Mouse (Mus musculus): ENCODE measurements around the gene A030005K14Rik. TPM values are rescaled to one million over a fixed set of nuclear protein-coding genes. Genes with fewer than 3 reads are reported as not detected.

The A030005K14Rik gene
- polyA plus RNA-seq, 1 experiment from 2014 or later, result not detected

DNA sequence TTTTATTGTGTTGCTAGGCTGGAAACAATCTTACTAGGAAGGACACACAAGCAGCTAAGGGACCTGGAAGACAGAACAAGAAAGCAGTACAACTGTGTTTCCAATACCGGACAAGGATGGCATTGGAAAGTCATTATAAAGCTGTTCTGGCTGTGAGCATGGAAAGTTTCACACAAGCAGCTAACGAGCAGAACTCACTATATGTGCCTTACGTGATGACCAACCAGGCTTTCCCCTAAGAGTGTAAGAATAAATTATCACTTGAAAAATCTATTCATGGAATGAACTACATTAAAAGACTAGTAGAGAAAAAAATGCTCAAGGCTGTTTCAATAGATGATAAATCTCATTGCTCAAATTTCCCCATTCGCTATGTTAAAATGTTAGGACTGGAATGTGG lies 7.4 kb upstream of the A030005K14Rik start:
- no peaks in the 10 kb centered on the region for H3K36me3 ChIP-seq
- H3K4me3 ChIP-seq, result no peak overlapping the region
- no peaks in the 10 kb centered on the region for H3K9me3 ChIP-seq
- no peaks in the 10 kb centered on the region for H3K27me3 ChIP-seq (ENCODE audit: insufficient read depth, poor library complexity, severe bottlenecking)
- H3K4me1 ChIP-seq (replicated peaks), result no peaks in the 10 kb centered on the region
- 93% methylated on average over 4 of the region's 4 CpGs for WGBS
- no peak overlapping the region for H3K27ac ChIP-seq
- no peak for DNase-seq (ENCODE audit: low spot score)

DNA sequence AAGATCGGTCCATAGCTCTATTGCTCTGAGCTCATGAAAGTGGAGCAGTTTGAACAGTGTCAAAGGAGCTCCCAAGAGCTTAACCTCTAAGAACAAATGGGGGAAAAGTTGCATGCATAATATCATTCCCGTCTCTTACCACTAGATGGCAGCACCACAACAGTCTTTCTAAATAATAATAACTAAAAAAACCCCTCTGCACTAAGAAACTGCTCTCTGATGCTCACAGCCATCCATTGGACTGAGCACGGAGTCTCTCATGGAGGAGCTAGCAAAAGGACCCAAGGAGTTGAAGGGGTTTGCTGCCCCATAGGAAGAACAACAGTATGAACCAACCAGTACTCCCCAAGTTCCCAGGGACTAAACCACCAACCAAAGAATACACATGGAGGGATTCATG lies 5.7 kb upstream of the A030005K14Rik start:
- H3K27ac ChIP-seq, result no peak overlapping the region
- H3K4me1 ChIP-seq (replicated peaks), result no peaks in the 10 kb centered on the region
- whole genome bisulfite sequencing, result 27% methylated on average over 3 of the region's 3 CpGs
- H3K36me3 ChIP-seq, result no peaks in the 10 kb centered on the region
- H3K4me3 ChIP-seq, result no peak overlapping the region
- DNase-seq (ENCODE audit: low spot score), result peak; percentile 10
- H3K9me3 ChIP-seq, result no peaks in the 10 kb centered on the region
- H3K27me3 ChIP-seq (ENCODE audit: insufficient read depth, poor library complexity, severe bottlenecking), result no peaks in the 10 kb centered on the region

DNA sequence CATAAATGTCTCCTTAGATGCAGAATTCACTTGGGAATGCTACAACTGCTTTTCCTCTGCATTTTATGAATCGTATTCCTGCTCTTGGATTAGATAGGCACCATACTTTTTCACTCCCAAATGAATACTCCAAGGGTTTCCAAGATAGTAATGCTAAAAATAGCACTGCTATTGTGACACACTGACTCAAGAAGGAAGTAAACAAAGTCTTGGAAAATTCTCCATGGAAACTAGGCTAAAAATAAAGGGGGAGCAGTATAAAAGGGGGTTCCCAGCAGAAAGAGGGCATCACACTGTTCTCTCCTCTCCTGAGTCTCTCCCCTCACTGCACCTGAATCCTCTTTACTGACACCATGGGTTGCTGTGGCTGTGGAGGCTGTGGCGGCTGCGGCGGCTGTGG lies 1.5 kb upstream of the A030005K14Rik start, which contains the start of gene Krtap28-13:
Gene Krtap28-13 (plus strand): TSS at position 288 of the 400 bp plus-strand sequence.
- Histone ChIP-seq H3K4me3 (no peak within 1 kb of the TSS), H3K36me3 (no peaks in the 10 kb centered on the region), H3K4me1 (replicated peaks) (no peaks in the 10 kb centered on the region), H3K9me3 (no peaks in the 10 kb centered on the region), H3K27me3 (ENCODE audit: insufficient read depth, poor library complexity, severe bottlenecking) (no peaks in the 10 kb centered on the region), H3K27ac (no peak within 1 kb of the TSS)
- no peak for DNase-seq (ENCODE audit: low spot score)
- WGBS, result 94% methylated on average over 4 of the region's 4 CpGs

DNA sequence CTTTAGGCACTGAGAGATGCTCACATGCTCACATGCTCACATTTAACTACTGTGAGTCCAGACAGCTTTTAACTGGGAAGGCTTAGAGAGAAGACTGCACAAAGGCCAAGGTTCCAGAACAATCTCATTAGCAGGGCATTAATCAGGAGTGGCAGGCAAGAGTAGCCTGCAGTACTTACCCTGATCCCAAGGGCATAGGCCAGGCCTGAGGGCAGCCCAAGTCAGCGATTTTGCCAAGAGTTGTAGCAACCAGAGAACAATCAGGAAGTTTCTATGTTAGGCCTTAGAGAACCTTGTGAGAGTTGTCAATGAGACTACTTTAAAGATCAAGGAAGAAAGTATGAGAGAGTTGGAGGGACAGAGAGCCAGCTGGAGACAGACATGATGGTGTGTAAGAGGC lies 697 bp downstream of the A030005K14Rik start:
- no peaks in the 10 kb centered on the region for H3K36me3 ChIP-seq
- H3K4me1 ChIP-seq (replicated peaks), result no peaks in the 10 kb centered on the region
- H3K27ac ChIP-seq, result no peak overlapping the region
- WGBS, result 67% methylated on average over 1 of the region's 1 CpGs
- DNase-seq (ENCODE audit: low spot score), result no peak
- no peak overlapping the region for H3K4me3 ChIP-seq
- H3K27me3 ChIP-seq (ENCODE audit: insufficient read depth, poor library complexity, severe bottlenecking), result no peaks in the 10 kb centered on the region
- no peaks in the 10 kb centered on the region for H3K9me3 ChIP-seq

DNA sequence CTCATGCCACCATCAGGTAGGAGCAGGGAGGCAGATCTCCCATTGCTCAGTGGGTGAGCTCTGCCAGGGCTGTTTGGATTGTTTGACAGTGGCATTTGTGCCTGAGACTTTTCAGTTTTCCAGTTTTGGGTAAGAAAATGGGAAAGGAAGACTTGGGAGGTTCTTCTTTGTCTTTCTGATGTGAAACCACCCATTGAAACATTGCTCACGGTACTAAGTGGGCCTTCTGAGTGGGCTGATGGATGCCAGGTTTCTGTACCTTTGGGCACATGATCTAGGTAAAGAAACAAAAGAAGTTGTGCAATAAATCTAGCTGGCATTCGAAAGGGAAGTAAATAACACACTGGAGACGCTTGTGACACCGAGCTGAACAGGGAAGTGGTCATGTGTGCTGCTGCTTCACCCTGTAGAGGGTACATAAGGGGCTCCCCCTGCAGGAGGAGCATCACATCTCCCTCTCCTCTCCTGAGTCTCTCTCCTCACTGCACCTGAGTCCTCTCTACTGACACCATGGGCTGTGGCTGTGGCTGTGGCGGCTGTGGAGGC lies 14.2 kb downstream of the A030005K14Rik start, which contains the start of gene Gm47969:
Gene Gm47969 (plus strand): TSS at position 51 of the 546 bp plus-strand sequence.
- 88% methylated on average over 5 of the region's 5 CpGs for WGBS
- Histone ChIP-seq H3K4me1 (replicated peaks) (no peaks in the 10 kb centered on the region), H3K36me3 (no peaks in the 10 kb centered on the region), H3K27ac (no peak within 1 kb of the TSS), H3K9me3 (no peaks in the 10 kb centered on the region), H3K4me3 (no peak within 1 kb of the TSS), H3K27me3 (ENCODE audit: insufficient read depth, poor library complexity, severe bottlenecking) (no peaks in the 10 kb centered on the region)
- no peak for DNase-seq (ENCODE audit: low spot score)

DNA sequence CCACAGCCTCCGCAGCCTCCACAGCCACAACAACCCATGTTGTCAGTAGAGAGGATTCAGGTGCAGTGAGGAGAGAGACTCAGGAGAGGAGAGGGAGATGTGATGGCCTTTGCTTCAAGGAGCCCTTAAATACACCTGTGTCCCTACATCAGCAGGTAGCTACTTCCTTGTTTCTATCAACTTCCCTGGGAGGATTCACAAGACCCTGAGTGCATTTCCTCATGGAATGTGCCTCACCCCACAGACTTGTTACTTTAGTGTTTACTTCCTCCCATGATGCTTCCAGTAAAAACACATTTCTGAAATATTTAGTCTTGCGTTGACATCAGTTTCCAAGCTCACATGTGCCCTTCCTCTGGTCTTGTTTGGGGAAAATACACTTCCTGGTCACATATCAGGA lies 16.8 kb downstream of the A030005K14Rik start, which contains the start of gene Krtap28-10:
Gene Krtap28-10 (minus strand): TSS at position 101 of the 400 bp plus-strand sequence.
- Histone ChIP-seq H3K27ac (no peak within 1 kb of the TSS), H3K27me3 (ENCODE audit: insufficient read depth, poor library complexity, severe bottlenecking) (no peaks in the 10 kb centered on the region), H3K4me3 (no peak within 1 kb of the TSS), H3K36me3 (no peaks in the 10 kb centered on the region), H3K9me3 (no peaks in the 10 kb centered on the region), H3K4me1 (replicated peaks) (peaks cover 11% of the 10 kb centered on the region)
- WGBS, result 94% methylated on average over 2 of the region's 2 CpGs
- DNase-seq (ENCODE audit: low spot score), result no peak

DNA sequence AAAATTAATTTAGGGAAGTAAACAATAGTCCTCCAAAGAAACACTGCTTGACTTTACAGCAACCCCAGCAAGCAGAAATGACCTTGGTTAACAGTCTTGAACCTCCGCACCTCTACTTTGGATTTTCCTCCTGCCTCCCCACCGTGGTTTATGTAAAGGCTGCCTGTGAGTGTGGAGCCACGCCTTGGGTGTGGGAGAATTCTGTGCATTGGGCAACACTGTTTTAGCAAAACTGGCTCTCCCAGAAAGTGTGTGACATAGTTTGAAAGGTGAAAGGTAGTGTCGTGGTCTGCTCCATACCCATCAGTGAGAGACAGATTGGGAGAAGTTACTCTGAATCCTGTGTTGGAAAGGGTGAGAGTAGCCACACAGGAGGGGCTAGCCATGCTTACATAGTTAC lies 20.1 kb downstream of the A030005K14Rik start:
- Histone ChIP-seq H3K27ac (no peak overlapping the region), H3K4me1 (replicated peaks) (peaks cover 11% of the 10 kb centered on the region), H3K4me3 (no peak overlapping the region), H3K9me3 (no peaks in the 10 kb centered on the region), H3K36me3 (no peaks in the 10 kb centered on the region), H3K27me3 (ENCODE audit: insufficient read depth, poor library complexity, severe bottlenecking) (no peaks in the 10 kb centered on the region)
- no peak for DNase-seq (ENCODE audit: low spot score)
- WGBS, result 78% methylated on average over 4 of the region's 4 CpGs

DNA sequence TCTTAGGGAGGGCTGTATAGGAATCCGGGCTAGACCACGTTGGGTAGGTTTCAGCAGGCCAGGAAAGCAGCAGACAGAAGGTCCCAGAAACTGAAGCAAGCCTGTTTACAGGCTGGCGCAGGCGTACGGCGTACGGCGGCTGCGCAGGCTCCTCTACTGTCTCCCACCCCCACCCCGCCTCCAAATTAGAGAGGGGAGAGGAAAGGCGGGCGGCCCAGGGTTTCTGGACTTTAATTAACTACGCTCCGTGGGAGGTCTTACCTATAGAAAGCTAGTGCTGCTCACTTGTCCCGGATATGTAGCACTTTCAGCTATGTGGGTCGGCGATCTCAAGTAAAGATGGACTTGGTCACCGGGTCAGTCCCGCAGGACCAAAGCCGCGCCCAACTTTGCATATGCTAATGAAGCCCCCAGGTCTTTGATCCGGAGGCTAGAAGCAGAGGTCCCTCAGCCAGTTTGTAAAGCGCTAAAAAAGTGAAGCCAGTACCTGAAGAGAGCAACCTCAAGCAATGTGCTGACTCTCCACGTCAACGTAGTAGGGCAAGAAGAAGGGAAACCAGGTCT lies 21.0 kb downstream of the A030005K14Rik start, which contains the start of gene Slc19a3:
Gene Slc19a3 (minus strand): TSS at position 340 of the 564 bp plus-strand sequence.
- Histone ChIP-seq H3K4me3 (peak within 1 kb of the TSS; percentile 60), H3K27ac (peak within 1 kb of the TSS; percentile 62), H3K36me3 (no peaks in the 10 kb centered on the region), H3K27me3 (ENCODE audit: insufficient read depth, poor library complexity, severe bottlenecking) (no peaks in the 10 kb centered on the region), H3K9me3 (no peaks in the 10 kb centered on the region), H3K4me1 (replicated peaks) (peaks cover 11% of the 10 kb centered on the region)
- peak; percentile 54 for DNase-seq (ENCODE audit: low spot score)
- WGBS, result under 1% methylated on average over 25 of the region's 25 CpGs

DNA sequence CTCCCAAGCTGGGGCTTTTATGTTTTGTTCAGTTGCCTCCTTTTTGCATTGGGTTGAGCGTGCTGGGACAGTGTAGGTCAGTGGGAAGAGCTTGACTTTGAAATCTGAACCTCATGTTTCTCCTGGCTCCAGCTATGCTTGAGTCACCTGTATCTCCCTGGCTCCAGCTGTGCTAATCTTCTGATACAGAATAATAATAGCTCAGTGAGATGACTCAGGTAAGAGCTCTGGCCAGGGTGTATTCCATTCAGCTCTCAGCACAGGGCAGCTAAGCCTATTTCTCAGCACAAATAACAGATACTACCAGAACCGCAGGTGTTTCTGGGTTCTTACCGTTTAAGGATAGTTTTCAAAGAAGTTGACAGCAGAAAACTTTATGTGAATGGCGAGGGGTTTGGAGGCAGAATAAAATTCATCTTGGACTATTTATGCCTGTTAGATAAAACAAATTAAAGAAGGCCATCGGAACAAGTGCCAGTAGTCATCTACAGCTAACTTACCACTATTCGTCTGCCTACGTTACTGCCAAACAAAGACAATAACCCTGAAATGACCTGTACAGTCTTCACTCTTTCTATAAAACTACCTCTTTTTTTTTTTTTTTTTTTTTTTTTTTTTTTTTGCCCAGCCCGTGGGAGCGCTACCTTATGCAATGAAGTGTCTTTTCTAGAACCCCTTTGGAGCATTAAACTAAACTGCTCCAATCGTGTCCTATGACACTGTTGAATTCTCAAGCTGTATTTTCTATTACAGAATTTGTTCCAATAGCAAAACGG lies 22.1 kb downstream of the A030005K14Rik start:
- Histone ChIP-seq H3K9me3 (no peaks in the 10 kb centered on the region), H3K27me3 (ENCODE audit: insufficient read depth, poor library complexity, severe bottlenecking) (no peaks in the 10 kb centered on the region), H3K36me3 (no peaks in the 10 kb centered on the region), H3K27ac (no peak overlapping the region), H3K4me3 (no peak overlapping the region), H3K4me1 (replicated peaks) (peaks cover 11% of the 10 kb centered on the region)
- WGBS, result 73% methylated on average over 11 of the region's 11 CpGs
- no peak for DNase-seq (ENCODE audit: low spot score)

DNA sequence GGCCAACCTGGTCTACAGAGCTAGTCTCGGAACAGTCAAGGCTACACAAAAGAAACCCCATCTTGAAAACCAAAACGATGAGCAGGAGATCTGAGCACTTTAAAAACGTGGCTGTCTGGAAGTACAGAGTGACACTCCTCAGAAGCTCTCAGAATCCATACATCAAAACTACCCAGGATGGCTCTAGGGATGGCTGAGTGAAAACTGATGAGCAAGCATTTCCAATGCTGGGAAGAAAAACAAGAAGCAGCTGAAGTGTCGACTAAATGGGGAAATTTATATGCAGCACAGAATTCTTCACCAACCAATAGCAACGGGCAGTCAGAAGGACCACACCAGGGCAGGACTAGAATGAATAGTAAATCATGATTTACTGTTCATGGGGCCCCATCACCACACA lies 24.7 kb downstream of the A030005K14Rik start:
- no peaks in the 10 kb centered on the region for H3K27me3 ChIP-seq (ENCODE audit: insufficient read depth, poor library complexity, severe bottlenecking)
- DNase-seq (ENCODE audit: low spot score), result no peak
- peaks cover 11% of the 10 kb centered on the region for H3K4me1 ChIP-seq (replicated peaks)
- no peaks in the 10 kb centered on the region for H3K9me3 ChIP-seq
- WGBS, result 79% methylated on average over 5 of the region's 5 CpGs
- H3K4me3 ChIP-seq, result no peak overlapping the region
- no peaks in the 10 kb centered on the region for H3K36me3 ChIP-seq
- H3K27ac ChIP-seq, result no peak overlapping the region

DNA sequence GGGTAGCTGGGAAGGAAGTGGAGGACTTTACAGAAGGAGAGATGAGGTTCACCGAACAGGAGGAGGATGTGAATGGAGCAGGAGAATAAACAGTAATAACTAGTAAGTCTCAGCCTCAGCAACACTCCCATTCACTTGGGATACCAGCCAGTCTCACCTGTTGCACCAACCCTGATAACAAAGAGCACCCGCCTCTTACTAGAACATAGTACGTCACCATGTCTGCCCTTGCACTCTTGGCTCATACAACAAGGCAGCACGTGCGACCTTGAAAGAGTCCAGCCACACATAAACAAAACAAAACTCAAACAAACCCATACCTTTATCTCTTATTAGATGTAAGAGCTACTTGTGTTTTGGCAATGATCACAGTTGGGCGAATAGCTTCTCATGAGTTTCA lies 26.7 kb downstream of the A030005K14Rik start:
- Histone ChIP-seq H3K36me3 (no peaks in the 10 kb centered on the region), H3K4me3 (no peak overlapping the region), H3K4me1 (replicated peaks) (peaks cover under 1% of the 10 kb centered on the region; the same call in 1 of the 2 replicates), H3K27ac (no peak overlapping the region), H3K9me3 (no peaks in the 10 kb centered on the region), H3K27me3 (ENCODE audit: insufficient read depth, poor library complexity, severe bottlenecking) (no peaks in the 10 kb centered on the region)
- 91% methylated on average over 6 of the region's 6 CpGs for WGBS
- DNase-seq (ENCODE audit: low spot score), result no peak

DNA sequence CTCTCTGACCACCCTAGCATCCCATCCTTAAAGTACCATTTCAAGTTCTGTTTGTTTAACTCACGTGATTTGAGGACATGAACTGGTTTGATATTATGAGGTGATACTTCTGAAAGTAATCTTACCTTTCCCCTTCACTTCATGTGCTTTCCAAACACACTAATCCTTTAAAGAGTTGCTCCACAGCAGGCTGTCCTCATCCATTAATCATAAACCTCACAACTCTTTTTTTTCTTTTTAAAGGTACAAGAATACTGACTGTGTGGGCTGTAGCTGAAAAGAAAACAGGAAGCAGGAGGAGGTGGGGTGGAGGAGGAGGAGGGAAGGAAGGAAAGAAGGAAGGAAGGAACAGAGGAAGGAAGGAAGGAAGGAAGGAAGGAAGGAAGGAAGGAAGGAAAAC lies 27.2 kb downstream of the A030005K14Rik start:
- Histone ChIP-seq H3K27me3 (ENCODE audit: insufficient read depth, poor library complexity, severe bottlenecking) (no peaks in the 10 kb centered on the region), H3K9me3 (no peaks in the 10 kb centered on the region), H3K4me1 (replicated peaks) (no peaks in the 10 kb centered on the region), H3K4me3 (no peak overlapping the region), H3K36me3 (no peaks in the 10 kb centered on the region), H3K27ac (no peak overlapping the region)
- no peak for DNase-seq (ENCODE audit: low spot score)
- 68% methylated on average over 1 of the region's 1 CpGs for WGBS

DNA sequence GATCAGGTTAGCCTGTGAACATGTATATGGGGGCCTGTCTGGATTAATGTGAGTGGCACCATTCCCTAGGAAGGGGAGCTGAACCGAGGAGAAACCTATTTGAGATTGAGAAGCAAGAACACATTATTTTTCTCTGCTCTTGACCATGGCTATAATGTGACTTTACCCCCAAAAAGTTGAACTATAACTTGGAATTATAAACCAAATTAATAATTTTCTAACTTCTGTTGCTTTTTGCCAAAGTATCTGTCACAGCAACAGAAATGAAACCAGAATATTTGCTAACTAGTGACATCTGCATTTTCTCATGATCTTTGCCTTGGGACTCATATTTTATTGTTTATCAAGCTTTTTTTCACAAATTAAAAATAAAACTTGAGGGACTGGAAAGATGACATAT lies 42.6 kb downstream of the A030005K14Rik start:
- H3K36me3 ChIP-seq, result no peaks in the 10 kb centered on the region
- no peaks in the 10 kb centered on the region for H3K27me3 ChIP-seq (ENCODE audit: insufficient read depth, poor library complexity, severe bottlenecking)
- H3K4me3 ChIP-seq, result no peak overlapping the region
- no peaks in the 10 kb centered on the region for H3K4me1 ChIP-seq (replicated peaks)
- 77% methylated on average over 1 of the region's 1 CpGs for WGBS
- no peak overlapping the region for H3K27ac ChIP-seq
- no peak for DNase-seq (ENCODE audit: low spot score)
- H3K9me3 ChIP-seq, result no peaks in the 10 kb centered on the region

All from hindbrain, embryonic 10.5 days (tissue).